Mouse (Mus musculus): ENCODE data around the gene Phf5a.

GRCm38 (mm10) chr15:81842275-81842674 is 29.4 kb downstream of the Phf5a start:
- no peak for TF ChIP-seq CTCF (IDR thresholded peaks at IDR 0.05; ENCODE audit: borderline replicate concordance, control insufficient read depth, extremely low read depth, insufficient read depth, low read length, poor library complexity)
- no peak for TF ChIP-seq POLR2A (IDR thresholded peaks at IDR 0.05; ENCODE audit: control insufficient read depth, extremely low read depth, insufficient read depth, low read length, poor library complexity)
